Mouse (Mus musculus) myocyte (in vitro differentiated cells): ENCODE results near the gene Aqp2.

Experiments used
- CEBPB ChIP-seq: IDR thresholded peaks from 2 replicates; pipeline ENCODE4 v1.6.1; 2011; ENCODE audit warnings: mild to moderate bottlenecking, moderate library complexity; ENCODE audit not compliant: poor library complexity, insufficient read depth, severe bottlenecking
- E2F4 ChIP-seq: IDR thresholded peaks from one replicate; pipeline ENCODE4 v1.6.1; 2011; ENCODE audit warnings: mild to moderate bottlenecking, control low read depth, moderate library complexity; ENCODE audit not compliant: insufficient read depth
- MAX ChIP-seq: IDR thresholded peaks from one replicate; pipeline ENCODE4 v1.6.1; 2011; ENCODE audit warnings: low read depth, mild to moderate bottlenecking, control low read depth
- MYOD1 ChIP-seq, 3 experiments: IDR thresholded peaks; one replicate each; pipeline ENCODE4 v1.6.1; 2011; ENCODE audit warnings: control low read depth in 2 of 3, low read depth in 2 of 3, mild to moderate bottlenecking in 2 of 3, moderate library complexity in 1 of 3; ENCODE audit not compliant: insufficient read length in 2 of 3, control insufficient read depth in 1 of 3
- MYOG ChIP-seq, 3 experiments: IDR thresholded peaks; one replicate each; pipeline ENCODE4 v1.6.1; 2011; ENCODE audit warnings: control low read depth in 2 of 3, low read depth in 2 of 3, mild to moderate bottlenecking in 2 of 3; ENCODE audit not compliant: insufficient read length in 2 of 3, control insufficient read depth in 1 of 3, insufficient read depth in 1 of 3
- POLR2A ChIP-seq: IDR thresholded peaks from one replicate; pipeline ENCODE4 v1.6.1; 2011; ENCODE audit warnings: low read depth, mild to moderate bottlenecking, control low read depth, moderate library complexity; ENCODE audit not compliant: insufficient read length
- POLR2AphosphoS2 ChIP-seq: IDR thresholded peaks from one replicate; pipeline ENCODE4 v1.6.1; 2011; ENCODE audit warnings: low read depth, control low read depth; ENCODE audit not compliant: insufficient read length
- REST ChIP-seq: IDR thresholded peaks from one replicate; pipeline ENCODE4 v1.6.1; 2011; ENCODE audit warnings: mild to moderate bottlenecking, control low read depth, moderate library complexity; ENCODE audit not compliant: insufficient read depth, insufficient read length
- SRF ChIP-seq: IDR thresholded peaks from one replicate; pipeline ENCODE4 v1.6.1; 2011; ENCODE audit warnings: low read depth; ENCODE audit not compliant: control insufficient read depth, insufficient read length
- TCF12 ChIP-seq: IDR thresholded peaks from one replicate; pipeline ENCODE4 v1.6.1; 2011; ENCODE audit warnings: mild to moderate bottlenecking, control low read depth; ENCODE audit not compliant: poor library complexity, insufficient read depth, severe bottlenecking
- TCF3 ChIP-seq: IDR thresholded peaks from one replicate; pipeline ENCODE4 v1.6.1; 2011; ENCODE audit warnings: low read depth, control low read depth; ENCODE audit not compliant: insufficient read length
- USF1 ChIP-seq: IDR thresholded peaks from one replicate; pipeline ENCODE4 v1.6.1; 2011; ENCODE audit warnings: low read depth, mild to moderate bottlenecking, control low read depth, moderate library complexity

DNA sequence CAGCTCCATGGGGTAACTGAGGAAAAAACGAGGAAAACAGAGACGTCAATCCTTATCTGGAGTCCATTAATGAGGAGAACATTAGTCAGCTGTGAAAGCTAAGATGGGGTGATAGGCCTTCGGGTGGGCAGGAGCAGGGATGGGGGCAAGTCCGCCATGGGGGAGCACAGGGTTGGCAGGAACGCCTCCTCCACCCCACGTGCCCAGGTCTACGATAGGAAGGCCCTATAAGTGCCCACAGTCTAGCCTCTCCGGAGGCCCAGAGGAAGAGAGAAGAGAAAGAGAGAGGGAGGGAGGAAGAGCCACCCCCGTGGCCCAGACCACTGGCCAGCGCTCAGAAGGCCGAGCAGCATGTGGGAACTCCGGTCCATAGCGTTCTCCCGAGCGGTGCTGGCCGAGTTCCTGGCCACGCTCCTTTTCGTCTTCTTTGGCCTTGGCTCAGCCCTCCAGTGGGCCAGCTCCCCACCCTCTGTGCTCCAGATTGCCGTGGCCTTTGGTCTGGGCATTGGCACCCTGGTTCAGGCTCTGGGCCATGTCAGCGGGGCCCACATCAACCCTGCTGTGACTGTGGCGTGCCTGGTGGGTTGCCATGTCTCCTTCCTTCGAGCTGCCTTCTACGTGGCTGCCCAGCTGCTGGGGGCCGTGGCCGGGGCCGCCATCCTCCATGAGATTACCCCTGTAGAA lies at the start of gene Aqp2:
- no peak for TF ChIP-seq TCF12
- TF ChIP-seq POLR2AphosphoS2: no peak
- no peak for TF ChIP-seq POLR2A
- TF ChIP-seq E2F4: no peak
- TF ChIP-seq MAX: no peak
- TF ChIP-seq CEBPB: no peak
- TF ChIP-seq MYOD1 (IDR thresholded peaks at IDR 0.05; ENCODE audit: control insufficient read depth in 1 of 3, insufficient read length in 2 of 3, low read depth in 2 of 3): no peak
- TF ChIP-seq TCF3: no peak
- TF ChIP-seq USF1: no peak
- TF ChIP-seq SRF: no peak
- no peak for TF ChIP-seq MYOG (IDR thresholded peaks at IDR 0.05; ENCODE audit: control insufficient read depth in 1 of 3, insufficient read depth in 1 of 3, insufficient read length in 2 of 3, low read depth in 2 of 3)
- TF ChIP-seq REST: no peak
